Mouse (Mus musculus) liver, adult (tissue): Measurements from ENCODE around the gene Ppp1r35.

Experiments used
- GATA4 ChIP-seq: IDR thresholded peaks from 2 replicates; pipeline ENCODE4 v1.6.1; 2014; ENCODE audit warnings: mild to moderate bottlenecking, low read length; ENCODE audit not compliant: insufficient replicate concordance

Gene Ppp1r35

GRCm38 (mm10) chr5:137785164-137786031 lies 6.7 kb downstream of the Ppp1r35 start:
- TF ChIP-seq GATA4: no peak

- TF ChIP-seq GATA4: no peak
Observed at GRCm38 (mm10) chr5:137786109-137786942, 7.7 kb downstream of the Ppp1r35 start.

- peak; percentile 5; the same call in 1 of the 2 replicates for TF ChIP-seq GATA4
Observed at GRCm38 (mm10) chr5:137787151-137787928, 8.7 kb downstream of the Ppp1r35 start, which contains the start of the genes Mepce and Zcwpw1. Gene Mepce, minus strand, starts transcription at chr5:137787655. Gene Zcwpw1, plus strand, starts transcription at chr5:137787798.

- no peak for TF ChIP-seq GATA4
Observed at GRCm38 (mm10) chr5:137788171-137788570, 9.5 kb downstream of the Ppp1r35 start.

- TF ChIP-seq GATA4: no peak
Observed at GRCm38 (mm10) chr5:137788946-137789531, 10.4 kb downstream of the Ppp1r35 start.

- TF ChIP-seq GATA4: 0 out of 2 replicates have a peak, but pooled peaks have one; percentile 12
Observed at GRCm38 (mm10) chr5:137791553-137791952, 12.9 kb downstream of the Ppp1r35 start.

- no peak for TF ChIP-seq GATA4
Observed at GRCm38 (mm10) chr5:137796606-137797005, 18.0 kb downstream of the Ppp1r35 start.

- no peak for TF ChIP-seq GATA4
Observed at GRCm38 (mm10) chr5:137800917-137801316, 22.3 kb downstream of the Ppp1r35 start.

- no peak for TF ChIP-seq GATA4
Observed at GRCm38 (mm10) chr5:137806158-137806557, 27.5 kb downstream of the Ppp1r35 start.

GRCm38 (mm10) chr5:137808316-137808715 lies 29.7 kb downstream of the Ppp1r35 start:
- TF ChIP-seq GATA4: no peak

- no peak for TF ChIP-seq GATA4
Observed at GRCm38 (mm10) chr5:137817466-137818222, 39.0 kb downstream of the Ppp1r35 start.

- no peak for TF ChIP-seq GATA4
Observed at GRCm38 (mm10) chr5:137822126-137822525, 43.5 kb downstream of the Ppp1r35 start.

- no peak for TF ChIP-seq GATA4
Observed at GRCm38 (mm10) chr5:137822602-137823001, 44.0 kb downstream of the Ppp1r35 start.
